Mouse (Mus musculus) midbrain, embryonic 16.5 days (tissue): ENCODE measurements around the gene Clint1. TPM values are rescaled to one million over a fixed set of nuclear protein-coding genes. Genes with fewer than 3 reads are reported as not detected.

Source experiments
- ATAC-seq: fragments of 200-750 bp; cut with Nextera tagmentation; 2 replicates; pipeline ENCODE4 v1.8.0; 2017; ENCODE audit warnings: moderate TSS enrichment
- H3K27ac ChIP-seq: fragments of 300-500 bp; sonication (generic); 2 replicates; pipeline ENCODE4 v1.5.1; 2014; ENCODE audit warnings: mild to moderate bottlenecking, low read length, mixed read lengths
- H3K27me3 ChIP-seq: fragments of 300-500 bp; sonication (generic); 2 replicates; pipeline ENCODE4 v1.6.1; 2014; ENCODE audit warnings: low read depth, low read length, mixed read lengths; ENCODE audit not compliant: control insufficient read depth, insufficient read depth
- H3K36me3 ChIP-seq: fragments of 300-500 bp; sonication (generic); 2 replicates; pipeline ENCODE4 v1.6.1; 2014; ENCODE audit warnings: mild to moderate bottlenecking, low read length, moderate library complexity, mixed read lengths; ENCODE audit not compliant: control insufficient read depth, insufficient read depth
- H3K4me1 ChIP-seq: fragments of 300-500 bp; sonication (generic); 2 replicates; pipeline ENCODE4 v1.6.1; 2014; ENCODE audit warnings: mild to moderate bottlenecking, low read length, mixed read lengths; ENCODE audit not compliant: control insufficient read depth, insufficient read depth
- H3K4me2 ChIP-seq: fragments of 300-500 bp; sonication (generic); 2 replicates; pipeline ENCODE4 v1.6.1; 2014; ENCODE audit warnings: mild to moderate bottlenecking, low read length, mixed read lengths
- H3K4me3 ChIP-seq: fragments of 300-500 bp; sonication (generic); 2 replicates; pipeline ENCODE4 v1.5.1; 2014; ENCODE audit warnings: low read depth, mild to moderate bottlenecking, low read length, moderate library complexity, mixed read lengths
- H3K9ac ChIP-seq: fragments of 300-500 bp; sonication (generic); 2 replicates; pipeline ENCODE4 v1.6.1; 2014; ENCODE audit warnings: low read depth, low read length, mixed read lengths
- H3K9me3 ChIP-seq: fragments of 300-500 bp; sonication (generic); replicated peaks from 2 replicates; pipeline ENCODE4 v1.6.1; 2014; ENCODE audit warnings: mild to moderate bottlenecking, low read length, mixed read lengths; ENCODE audit not compliant: control insufficient read depth, poor library complexity, severe bottlenecking
- WGBS: fragments of 180-500 bp; shearing (Covaris S2); extraction: QIAGEN DNeasy Blood & Tissue Kit; methylation state at CpG from one replicate; pipeline ENCODE4 v1.1.7; 2014; 5-methylcytosine and 5-hydroxymethylcytosine counted together
- microRNA-seq: library from miRNA; unstranded; fragments of <30 nt; microRNA quantifications from one replicate; pipeline ENCODE4, GENCODE M21; 2017
- polyA plus RNA-seq: library from polyadenylated mRNA; unstranded; fragments of >200 nt; fragmentation: Nextera tagmentation; extraction: Ambion mirVana; gene quantifications from 2 replicates; pipeline ENCODE4 v1.2.1, GENCODE M21; 2015

Clint1 gene
- polyA plus RNA-seq, 1 experiment from 2014 or later: 38.7 TPM

DNA sequence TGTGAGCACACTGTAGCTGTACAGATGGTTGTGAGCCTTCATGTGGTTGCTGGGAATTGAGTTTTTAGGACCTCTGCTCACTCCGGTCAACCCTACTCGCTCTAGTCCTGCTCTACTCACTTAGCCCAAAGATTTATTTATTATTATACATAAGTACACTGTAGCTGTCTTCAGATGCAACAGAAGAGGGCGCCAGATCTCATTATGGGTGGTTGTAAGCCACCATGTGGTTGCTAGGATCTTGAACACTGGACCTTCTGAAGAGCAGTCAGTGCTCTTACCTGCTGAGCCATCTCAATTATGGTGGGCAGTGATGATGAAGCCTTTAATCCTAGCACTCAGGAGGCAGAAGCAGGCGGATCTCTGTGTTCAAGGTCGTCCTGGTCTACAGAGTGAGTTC lies 108.2 kb downstream of the Clint1 start:
- Histone ChIP-seq H3K4me2 (no peak overlapping the region), H3K27ac (no peak overlapping the region), H3K9ac (no peak overlapping the region), H3K9me3 (no peaks in the 10 kb centered on the region), H3K27me3 (no peaks in the 10 kb centered on the region), H3K36me3 (no peaks in the 10 kb centered on the region), H3K4me1 (no peaks in the 10 kb centered on the region; the same call in 1 of the 2 replicates), H3K4me3 (no peak overlapping the region)
- ATAC-seq: no peak
- WGBS: 81% methylated on average over 5 of the region's 5 CpGs

Small RNAs within 50 kb of the gene (microRNA-seq; reads per million reads assigned to microRNA genes)
- gene Gm22751: not detected

Other genes with a start within 250 kb of the Clint1 start
- 25.1 and 26.3 TPM in 2 replicates for gene Lsm11, start 92.9 kb downstream of the Clint1 start, polyA plus RNA-seq
- 9.3 and 10.0 TPM in 2 replicates for gene Thg1l, start 103.4 kb downstream of the Clint1 start, polyA plus RNA-seq
- 0.06 and 0.08 TPM in 2 replicates for gene Sox30, start 128.3 kb downstream of the Clint1 start, polyA plus RNA-seq
- gene Gm12166, start 200.3 kb downstream of the Clint1 start, polyA plus RNA-seq: 4.7 and 7.1 TPM in 2 replicates
- 9.0 and 10.1 TPM in 2 replicates for gene Adam19, start 203.9 kb downstream of the Clint1 start, polyA plus RNA-seq